Mouse (Mus musculus): ENCODE measurements around the gene Prkn.

Gene Prkn

DNA sequence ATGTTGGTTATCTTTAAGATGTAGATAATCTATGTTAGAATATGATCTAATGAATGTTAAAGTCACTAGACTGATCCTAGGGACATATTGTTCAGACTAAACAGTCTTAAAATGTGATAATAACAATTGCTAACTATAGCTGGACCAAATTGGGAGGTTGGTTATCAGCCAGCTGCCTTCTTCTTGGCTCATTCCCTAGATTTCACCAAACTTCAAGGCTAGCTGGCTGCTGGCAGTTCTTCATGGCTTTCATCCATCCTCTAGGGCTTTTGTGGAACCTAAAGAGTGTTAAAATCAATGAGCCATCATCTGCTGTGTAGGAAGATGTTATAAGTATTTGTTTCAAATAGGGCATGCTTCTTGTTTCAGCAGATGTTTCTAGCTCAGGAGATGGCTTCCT is 431.7 kb downstream of the Prkn start:
- DNase-seq (ENCODE audit: low spot score): no peak

DNA sequence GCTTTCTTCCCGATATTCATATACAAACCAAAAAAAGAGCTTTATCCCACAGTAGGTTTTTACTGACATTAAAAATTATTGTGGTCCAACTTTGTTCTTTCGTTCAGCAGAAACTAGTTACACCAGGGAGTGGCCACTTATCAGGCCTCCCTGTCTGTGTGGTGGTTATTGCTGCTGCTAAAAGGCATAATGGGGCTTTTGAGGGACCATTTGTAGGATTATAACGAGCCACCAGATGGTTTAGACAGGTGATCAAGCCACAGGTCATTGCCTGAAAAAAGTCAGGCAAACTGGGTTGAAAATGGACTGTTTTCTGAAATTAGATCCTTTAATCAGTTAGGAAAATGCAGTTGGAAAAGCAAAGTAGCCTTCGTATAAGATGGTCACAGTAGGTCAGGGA is 444.1 kb downstream of the Prkn start:
- no peak for DNase-seq (ENCODE audit: low spot score)

DNA sequence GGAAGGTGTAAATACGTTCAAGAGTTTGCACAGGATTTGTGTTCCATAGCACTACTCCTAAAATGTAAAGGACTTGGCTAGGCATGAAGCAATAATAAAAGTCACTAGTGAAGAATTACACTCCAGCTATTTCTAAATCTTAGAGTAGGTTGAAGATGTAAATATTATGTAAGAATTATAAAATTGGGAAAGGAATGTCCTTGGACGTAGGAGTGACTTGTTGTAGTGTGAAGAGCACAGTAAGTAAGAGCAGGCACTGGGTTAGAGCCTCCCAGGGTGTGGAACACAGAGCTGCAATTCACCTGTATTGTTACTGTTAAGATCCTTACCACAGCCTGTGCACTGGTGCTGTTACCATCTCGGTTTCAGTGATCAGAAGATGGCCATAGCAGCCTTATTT is 450.0 kb downstream of the Prkn start:
- no peak for DNase-seq (ENCODE audit: low spot score)

DNA sequence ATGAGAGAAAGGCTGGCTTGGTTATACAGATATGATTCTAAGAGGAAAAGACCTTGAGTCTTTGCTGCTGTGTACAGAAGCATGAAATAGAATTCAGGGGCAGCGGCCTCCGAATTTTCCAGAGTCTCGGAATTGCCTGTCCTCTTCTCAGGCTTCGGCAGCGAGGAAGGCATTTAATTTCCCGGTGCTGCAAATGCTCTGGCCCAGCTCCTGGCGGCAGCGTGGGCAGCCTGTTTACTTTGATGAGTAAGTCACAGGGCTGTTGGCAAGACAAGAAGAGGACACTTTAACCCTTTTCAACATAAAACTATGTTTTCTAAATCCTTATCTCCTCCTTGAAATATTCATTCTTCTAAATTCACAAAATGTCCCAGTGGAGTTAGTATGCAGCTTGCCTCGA is 462.9 kb downstream of the Prkn start:
- DNase-seq (ENCODE audit: low spot score): no peak

DNA sequence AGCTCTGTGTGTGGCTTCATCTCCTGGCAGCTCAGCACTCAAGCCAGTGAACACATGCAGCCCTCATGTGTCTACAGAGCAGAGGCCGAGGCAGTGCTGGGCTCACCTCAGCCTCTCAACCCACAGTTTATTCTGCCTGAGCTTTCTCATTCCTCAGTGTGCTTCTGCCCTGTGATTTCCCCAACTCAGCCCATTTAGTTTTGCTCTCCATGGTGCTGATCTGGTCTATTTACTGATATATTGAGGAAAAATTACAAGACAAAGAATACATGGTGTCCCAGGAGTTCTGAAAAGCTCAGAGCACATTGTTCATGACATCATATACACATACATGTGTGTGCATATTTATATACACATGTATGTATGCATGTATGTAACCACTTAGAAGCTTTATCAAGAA is 469.7 kb downstream of the Prkn start:
- no peak for DNase-seq (ENCODE audit: low spot score)

DNA sequence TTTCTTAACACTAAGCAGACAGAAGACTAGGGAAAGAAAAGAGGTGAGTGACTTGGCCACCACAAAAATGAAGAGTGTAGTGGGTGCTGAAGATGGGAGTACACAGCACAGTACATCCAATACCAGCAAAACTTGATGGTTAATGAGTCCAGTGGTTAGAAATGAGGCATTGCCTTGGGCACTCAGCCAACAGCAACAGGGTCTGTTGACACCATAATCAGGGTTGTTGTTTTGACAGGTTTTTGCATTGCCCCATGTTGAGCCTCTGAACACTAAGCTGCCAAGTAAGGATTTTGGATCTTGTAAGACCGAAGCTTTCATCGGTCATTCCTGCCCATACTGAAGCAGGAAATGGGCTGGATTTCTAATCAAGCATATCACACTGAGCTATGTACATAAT is 474.0 kb downstream of the Prkn start:
- DNase-seq (ENCODE audit: low spot score): no peak

DNA sequence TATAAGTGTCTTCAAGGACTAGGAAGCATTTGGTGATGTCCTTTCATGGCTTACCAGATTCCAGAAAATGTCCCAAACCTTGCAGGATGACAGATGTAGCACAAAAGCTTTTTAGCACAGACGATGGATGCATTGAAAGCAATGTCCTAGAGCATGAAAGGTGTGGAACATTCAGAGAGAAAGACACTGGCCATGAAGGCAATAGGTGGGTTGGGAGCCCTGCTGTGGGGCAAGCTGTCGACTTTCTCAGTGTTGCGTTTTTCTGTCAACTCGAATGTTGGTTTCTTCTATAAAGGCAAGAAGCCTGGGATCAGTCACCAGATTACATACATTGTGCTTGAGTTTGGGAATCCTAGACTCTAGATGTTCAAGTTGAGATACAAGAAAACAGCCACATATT is 475.5 kb downstream of the Prkn start:
- no peak for DNase-seq (ENCODE audit: low spot score)

DNA sequence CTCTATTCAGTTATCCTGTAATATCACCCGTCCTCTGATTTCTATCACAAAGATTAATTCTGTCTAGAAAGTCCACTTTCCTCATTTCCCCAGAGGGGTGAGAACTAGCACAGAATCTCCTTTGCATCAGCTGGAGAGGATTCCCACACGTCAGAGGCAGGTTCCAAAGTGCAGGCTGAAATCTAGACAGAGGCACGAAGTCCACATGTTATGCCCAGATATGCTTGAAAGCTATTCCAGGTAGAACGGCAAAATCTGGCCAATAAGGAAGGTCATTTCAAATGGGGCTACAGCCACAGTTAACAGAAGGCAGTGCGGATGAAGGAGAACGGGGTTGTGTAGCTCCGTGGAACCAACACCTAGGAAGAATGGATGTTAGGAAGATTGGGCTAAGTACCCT is 478.8 kb downstream of the Prkn start:
- DNase-seq (ENCODE audit: low spot score): no peak

DNA sequence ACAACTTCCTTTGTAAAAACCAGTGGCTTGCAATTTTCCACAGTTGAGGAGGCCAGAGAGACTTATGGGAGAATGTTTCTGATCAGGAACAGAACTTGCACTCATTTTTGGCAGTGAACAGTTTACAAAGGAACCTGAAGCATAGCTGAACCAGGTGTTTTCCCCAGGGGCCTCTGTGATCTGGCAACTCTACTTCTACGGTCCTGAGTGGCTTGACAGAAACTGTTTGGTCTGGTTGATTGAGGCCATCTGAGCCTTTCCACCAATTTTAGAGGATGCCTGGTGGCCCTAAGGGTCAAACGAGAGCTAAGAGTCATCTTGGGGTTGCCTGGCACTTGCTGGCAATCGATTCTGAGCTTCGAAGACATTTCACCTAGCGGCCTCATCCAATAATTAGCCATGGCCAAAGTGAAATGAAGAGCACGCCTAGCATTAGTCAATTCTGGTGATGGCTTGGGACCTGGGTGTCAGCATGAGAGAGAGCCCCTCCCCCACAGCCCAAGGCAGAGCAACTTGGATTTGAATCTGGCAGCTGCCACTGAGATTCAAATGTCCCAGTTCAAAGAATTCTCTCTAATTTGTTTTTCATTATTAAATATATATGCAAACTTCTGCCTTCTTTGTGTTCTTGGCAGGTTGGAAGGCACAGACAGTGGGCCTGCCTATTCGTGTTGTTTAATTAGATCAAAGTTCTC is 479.6 kb downstream of the Prkn start:
- no peak for DNase-seq (ENCODE audit: low spot score)

DNA sequence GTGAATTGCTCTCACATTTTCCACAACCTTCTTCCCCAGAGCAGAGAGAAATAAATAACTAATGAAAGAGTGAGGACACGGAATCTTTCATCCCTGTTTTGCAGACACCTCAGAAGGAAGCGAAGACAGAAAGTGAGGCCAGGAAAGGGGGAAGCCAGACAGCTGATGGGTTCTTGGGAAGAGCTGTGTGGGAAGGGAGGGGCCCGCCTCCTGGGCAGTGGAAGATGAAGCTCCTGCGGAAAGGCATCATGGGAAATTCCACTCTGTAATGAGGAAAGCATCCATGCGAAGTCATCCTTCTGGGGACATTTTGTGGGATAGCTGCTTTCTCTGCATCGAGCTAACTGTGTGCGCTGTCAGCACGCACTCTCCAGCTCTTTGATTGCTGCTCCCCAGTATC is 491.9 kb downstream of the Prkn start:
- DNase-seq (ENCODE audit: low spot score): no peak

DNA sequence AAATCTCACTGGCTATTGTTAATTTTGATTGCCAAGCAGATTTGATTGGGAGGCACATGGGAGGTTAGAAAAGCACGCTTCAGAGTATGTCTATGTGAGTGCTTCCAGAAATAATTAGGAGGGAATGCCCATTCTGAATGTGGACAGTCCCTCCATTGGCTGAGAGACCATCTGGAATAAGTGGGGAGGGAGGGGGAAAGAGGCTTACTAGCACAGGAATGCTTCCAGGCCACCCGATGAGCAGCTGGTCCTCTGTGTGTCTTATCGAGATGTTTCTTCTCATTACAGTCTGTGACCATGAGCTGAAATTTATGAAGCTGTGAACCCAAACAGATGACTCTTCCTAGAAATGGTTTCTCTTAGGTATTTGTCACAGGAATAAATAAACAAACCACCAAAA is 493.6 kb downstream of the Prkn start:
- DNase-seq (ENCODE audit: low spot score): no peak

DNA sequence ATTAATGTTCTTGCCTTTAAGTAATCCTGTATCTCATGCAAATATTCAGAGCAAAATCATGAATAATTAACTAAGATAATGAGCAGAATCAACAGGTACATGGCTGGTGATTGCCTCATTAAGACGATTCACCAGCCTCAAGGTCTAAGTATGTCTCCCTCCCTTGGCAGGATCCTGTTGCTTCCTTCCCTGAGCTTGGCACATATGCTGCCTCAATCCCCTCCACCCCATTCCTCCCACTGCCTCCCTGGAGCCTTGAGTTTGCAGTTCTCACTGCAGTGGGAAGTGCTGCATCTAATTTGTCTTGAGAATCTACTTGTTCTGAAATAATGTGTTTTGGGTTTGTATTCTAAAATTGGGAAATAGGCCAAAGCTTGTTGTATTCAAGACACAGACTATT is 496.0 kb downstream of the Prkn start:
- no peak for DNase-seq (ENCODE audit: low spot score)

DNA sequence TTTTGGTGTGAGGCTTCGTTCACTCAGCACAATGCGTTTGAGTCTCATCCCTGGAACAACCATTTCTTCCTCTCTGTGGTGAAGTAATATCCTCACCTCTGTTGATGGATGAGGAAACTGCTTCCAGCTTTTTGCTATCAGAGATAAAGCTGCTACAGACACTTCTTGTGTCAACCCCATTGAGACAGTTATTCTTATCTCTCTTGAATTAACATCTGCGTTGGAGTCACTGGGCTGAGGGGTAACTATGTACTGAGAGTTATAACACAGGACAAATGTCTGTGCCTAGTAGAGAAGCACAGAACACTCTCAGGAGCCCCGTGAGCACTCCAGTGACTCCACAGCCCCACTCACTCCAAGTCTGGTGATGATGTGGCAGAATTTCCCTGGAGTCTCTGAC is 500.2 kb downstream of the Prkn start:
- DNase-seq (ENCODE audit: low spot score): no peak

DNA sequence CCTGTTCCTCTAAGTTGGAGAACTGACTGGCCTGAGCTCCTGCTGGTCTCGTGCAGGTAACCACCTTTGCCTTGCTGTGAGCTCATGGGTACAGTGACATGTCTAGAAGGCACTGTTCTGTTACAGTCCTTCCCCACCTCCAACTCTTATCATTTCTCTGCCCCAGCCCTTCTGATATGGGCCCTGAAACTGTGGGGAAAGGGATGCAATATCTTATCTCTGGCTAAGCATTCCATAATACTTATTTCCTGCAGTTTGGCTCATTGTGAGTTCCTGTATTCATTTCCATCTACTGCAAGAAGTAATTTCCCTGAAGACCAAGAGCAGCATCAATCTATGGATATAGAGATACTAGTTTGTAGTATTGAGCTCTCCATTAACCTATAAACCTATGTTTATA is 506.1 kb downstream of the Prkn start:
- DNase-seq (ENCODE audit: low spot score): no peak

DNA sequence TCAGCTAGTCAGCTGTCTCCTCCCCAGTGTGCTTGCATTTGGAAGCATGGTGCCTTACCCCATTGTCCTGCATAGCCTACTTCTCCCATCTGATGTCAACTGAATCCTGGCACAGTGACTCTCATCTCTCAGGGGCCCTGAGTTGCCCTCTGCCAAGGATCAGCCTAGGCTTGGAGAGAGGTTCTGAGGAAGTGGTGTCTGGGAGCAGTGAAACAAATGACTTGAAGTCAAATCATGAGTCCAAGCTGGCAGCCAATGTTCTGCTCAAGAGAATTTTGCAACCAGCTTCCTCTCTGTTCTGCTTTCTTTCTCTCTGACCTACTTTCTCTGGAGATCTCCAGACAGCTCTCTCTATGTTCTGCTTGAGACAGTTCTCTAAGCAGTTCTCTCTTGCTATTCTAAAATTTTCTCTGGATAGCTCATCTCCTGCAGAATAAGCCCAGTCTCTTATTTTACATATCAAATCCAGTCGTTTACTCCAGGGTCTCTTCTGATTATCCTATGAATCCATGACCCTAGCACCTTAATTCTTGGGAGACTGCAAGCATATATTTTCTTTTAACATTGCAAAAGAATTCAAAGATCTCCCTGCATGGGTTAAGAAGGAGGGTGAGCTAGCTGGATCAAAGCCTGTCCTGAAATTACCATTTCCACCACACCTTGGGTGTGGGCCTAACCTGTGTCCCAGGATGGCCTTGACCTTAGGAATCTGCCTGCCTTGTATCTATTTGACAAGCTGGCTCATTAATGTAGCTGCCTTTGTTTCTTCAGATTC is 512.8 kb downstream of the Prkn start:
- no peak for DNase-seq (ENCODE audit: low spot score)

DNA sequence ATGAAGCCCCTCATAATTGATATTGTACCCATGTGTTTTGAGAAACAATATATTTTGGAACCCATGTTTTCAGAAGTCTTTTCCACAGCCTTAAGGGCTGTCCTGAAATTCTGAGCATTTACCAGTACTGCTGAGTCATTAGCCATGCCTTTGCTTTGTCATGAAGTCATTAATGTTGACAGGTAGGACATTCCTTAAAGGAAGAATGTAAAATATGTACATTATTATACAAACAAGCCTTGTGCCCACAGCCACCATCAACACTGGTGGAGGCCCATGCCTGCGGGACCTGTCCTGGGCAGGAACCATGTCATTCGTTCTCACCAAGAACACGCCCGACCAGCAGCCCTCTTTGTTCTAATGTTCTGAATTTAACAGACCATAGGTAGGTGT is 513.4 kb downstream of the Prkn start:
- DNase-seq (ENCODE audit: low spot score): no peak

DNA sequence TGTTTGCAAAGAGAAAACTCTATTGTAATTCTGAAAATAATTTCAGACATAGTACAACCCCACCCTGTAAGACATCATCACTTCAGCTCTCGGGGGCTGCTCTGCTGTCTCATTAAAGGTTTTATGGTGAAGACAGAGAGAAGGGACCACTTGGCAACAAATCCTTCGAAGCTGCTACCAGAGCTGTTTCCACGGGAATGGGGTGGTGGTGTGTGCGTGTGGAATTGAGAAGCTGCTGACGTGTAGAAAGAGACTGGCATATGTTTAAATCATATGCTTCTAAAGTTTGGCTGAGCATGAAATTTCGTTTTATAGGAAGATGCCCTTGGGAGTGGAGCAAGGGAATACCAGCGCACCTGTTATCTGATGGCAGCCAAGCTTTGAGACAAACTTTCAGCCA is 514.2 kb downstream of the Prkn start:
- no peak for DNase-seq (ENCODE audit: low spot score)

DNA sequence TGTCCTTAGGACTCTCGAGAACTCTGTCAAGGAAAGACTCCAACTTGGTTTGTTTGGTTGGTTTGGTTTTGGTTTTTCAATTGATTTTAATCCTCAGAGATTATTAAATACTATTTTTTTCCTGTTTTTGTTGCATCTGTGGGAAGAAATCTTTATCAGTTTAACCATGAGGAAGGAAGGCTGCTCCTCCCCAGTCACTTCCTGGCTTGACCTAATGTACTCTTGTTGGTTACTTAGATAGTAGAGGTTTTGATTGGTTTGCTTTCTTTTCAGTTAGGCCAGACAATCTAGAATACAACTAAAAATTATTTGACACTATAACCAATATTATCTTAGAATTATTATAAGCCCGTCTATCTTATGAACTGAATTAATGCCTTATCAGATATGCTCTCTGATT is 535.3 kb downstream of the Prkn start:
- DNase-seq (ENCODE audit: low spot score): no peak

DNA sequence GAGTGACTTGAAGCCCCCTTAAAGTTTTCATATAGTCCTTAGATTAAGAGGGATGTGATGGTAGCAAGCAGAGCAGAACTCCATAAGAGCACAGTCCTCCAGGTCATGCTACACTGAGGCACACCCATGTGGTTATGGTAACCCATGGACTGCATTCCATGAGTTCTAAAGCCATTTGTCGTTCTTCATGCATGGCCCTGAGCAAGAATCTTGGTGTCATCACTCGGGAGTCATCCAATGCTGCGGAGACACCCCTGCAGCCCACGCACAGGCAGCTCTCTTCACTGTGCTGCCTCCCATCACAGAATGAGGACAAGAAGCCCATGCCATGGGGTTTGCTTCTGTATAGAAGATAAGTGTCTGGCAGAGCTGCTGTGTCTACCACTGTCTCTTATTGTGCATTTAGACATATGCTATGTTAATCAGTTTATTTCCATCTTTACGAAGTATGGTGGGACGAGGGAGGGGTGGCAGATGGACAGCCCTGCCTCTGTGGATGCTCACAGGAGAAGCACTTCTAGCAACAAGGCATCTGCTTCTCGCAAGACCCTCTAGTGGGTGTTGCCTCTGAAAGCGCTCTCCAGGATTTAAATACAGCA is 543.3 kb downstream of the Prkn start:
- no peak for DNase-seq (ENCODE audit: low spot score)

DNA sequence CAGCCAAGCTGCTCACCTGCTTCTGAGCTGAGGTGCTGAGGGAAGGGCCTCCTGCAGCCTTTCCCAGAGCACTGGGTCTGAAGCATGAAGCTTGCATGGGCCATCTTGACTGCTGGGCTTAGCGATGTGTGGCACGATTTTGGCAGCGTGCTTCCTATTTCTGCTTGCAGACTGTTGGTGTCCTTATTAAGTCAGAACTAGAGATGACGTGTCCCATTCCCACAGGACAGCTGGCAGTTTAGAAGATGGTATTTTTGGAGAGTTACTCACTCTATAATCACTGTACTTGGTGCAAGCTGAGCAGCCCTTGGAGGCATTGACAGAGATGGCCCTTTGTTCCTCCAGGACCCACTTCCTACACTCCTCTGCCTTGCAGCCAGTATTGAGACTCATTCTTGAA is 545.1 kb downstream of the Prkn start:
- no peak for DNase-seq (ENCODE audit: low spot score)

DNA sequence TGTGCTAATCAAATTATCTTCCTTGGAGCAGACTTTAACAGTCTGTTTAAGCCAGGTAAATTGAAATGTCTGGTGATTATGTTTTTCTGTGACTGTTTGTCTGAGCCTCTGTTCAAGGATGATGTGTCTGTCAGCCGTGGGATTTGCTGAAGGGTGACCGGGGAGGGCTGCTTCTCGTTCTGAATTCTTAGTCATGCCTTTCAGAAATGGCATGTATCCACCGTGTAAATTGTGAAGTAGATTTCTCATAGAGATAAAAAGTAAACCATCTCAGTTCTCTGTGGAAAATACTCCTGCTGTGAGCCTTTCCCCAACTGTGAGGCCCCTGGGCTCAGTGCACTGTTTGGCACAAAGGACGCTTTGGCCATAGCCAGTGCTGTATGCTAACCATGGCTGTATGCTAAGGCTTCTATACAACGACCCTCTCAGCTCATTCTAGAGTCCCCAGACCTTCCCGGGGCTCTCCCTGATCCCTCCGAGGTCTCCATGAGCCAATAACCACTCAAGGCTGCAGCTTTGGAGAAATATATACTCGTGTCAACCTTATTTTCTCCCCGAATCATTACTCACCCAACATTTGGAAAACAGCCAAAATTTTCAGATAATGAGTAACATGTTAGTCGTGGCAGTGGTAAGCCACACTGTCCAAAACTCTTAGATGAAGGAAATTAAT is 552.6 kb downstream of the Prkn start:
- DNase-seq (ENCODE audit: low spot score): no peak

DNA sequence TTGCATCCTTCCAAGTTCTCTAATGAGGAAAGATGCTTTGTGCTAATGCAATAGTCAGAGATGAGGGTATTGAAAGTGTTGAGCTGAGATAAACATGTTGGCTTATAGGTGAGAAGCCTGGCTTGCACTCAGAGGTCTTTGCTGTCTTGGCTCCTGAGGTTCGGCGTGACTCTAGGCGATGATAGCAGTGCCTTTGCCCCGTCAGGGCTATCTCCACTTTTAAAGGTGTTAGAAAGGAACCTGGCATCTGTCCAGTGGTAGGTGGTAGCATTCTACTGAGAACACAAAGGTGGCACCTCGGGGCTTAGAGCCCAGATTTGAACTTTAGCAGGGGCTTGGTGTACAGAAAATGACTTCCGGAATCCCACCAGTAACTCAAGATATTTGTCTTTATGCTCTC is 554.4 kb downstream of the Prkn start:
- no peak for DNase-seq (ENCODE audit: low spot score)

DNA sequence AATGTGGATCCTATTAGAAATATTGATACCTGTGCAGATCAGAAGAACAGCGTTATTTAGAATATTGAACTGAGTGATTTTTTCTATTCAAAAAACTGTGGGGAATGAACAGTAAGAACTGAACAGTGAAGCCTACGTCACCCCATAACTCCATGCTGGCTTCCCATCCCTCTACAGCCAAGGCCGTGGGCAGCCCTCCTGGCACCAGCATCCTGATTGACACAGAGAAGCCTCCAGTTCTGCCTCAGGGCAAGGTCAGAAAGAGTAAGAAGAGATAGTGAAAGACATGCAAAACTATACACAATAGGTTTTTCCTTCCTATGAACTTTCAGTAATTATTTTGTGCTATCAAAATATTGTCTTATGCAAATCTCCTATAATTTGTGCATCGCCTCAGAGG is 557.5 kb downstream of the Prkn start:
- no peak for DNase-seq (ENCODE audit: low spot score)
